Mouse (Mus musculus): ENCODE measurements around the gene Rag2. TPM values are rescaled to one million over a fixed set of nuclear protein-coding genes. Genes with fewer than 3 reads are reported as not detected.

The Rag2 gene
- 0.02 and 0.92 TPM in 2 replicates for polyA plus RNA-seq (2012; ENCODE audit: insufficient read depth, low replicate concordance)

- Histone ChIP-seq H3K27me3 (replicated peaks) (no peaks in the 10 kb centered on the region), H3K4me1 (peaks cover 68% of the 10 kb centered on the region), H3K4me3 (replicated peaks) (no peak within 1 kb of the TSS), H3K9me3 (no peaks in the 10 kb centered on the region), H3K36me3 (replicated peaks; ENCODE audit: low read length) (no peaks in the 10 kb centered on the region)
- TF ChIP-seq GATA1 (IDR thresholded peaks at IDR 0.05; ENCODE audit: borderline replicate concordance, low read length): no peak
- TF ChIP-seq FLI1 (IDR thresholded peaks at IDR 0.05; ENCODE audit: low read length): no peak
These were observed at the start of gene Rag2 for GRCm38 (mm10) chr2:101624526-101624925. TSS of gene Rag2 (plus strand) at chr2:101624718.

- no peaks in the 10 kb centered on the region for H3K9me3 ChIP-seq
- H3K4me3 ChIP-seq (replicated peaks): no peak overlapping the region
- no peaks in the 10 kb centered on the region for H3K36me3 ChIP-seq (replicated peaks; ENCODE audit: low read length)
- no peak for TF ChIP-seq GATA1 (IDR thresholded peaks at IDR 0.05; ENCODE audit: borderline replicate concordance, low read length)
- no peak for TF ChIP-seq FLI1 (IDR thresholded peaks at IDR 0.05; ENCODE audit: low read length)
- H3K4me1 ChIP-seq: peaks cover 7% of the 10 kb centered on the region
- no peaks in the 10 kb centered on the region for H3K27me3 ChIP-seq (replicated peaks)
These were observed 47.3 kb upstream of the Rag2 start for GRCm38 (mm10) chr2:101577243-101577642.

- Histone ChIP-seq H3K36me3 (replicated peaks; ENCODE audit: low read length) (peaks cover 5% of the 10 kb centered on the region), H3K4me1 (peaks cover 14% of the 10 kb centered on the region), H3K9me3 (no peaks in the 10 kb centered on the region), H3K4me3 (replicated peaks) (no peak overlapping the region), H3K27me3 (replicated peaks) (no peaks in the 10 kb centered on the region)
- TF ChIP-seq GATA1 (IDR thresholded peaks at IDR 0.05; ENCODE audit: borderline replicate concordance, low read length) (no peak), FLI1 (IDR thresholded peaks at IDR 0.05; ENCODE audit: low read length) (no peak)
These were observed 44.5 kb upstream of the Rag2 start for GRCm38 (mm10) chr2:101580027-101580426.

GRCm38 (mm10) chr2:101580428-101580827 lies 44.1 kb upstream of the Rag2 start:
- Histone ChIP-seq H3K4me1 (peaks cover 18% of the 10 kb centered on the region), H3K36me3 (replicated peaks; ENCODE audit: low read length) (peaks cover 8% of the 10 kb centered on the region), H3K9me3 (no peaks in the 10 kb centered on the region), H3K4me3 (replicated peaks) (no peak overlapping the region), H3K27me3 (replicated peaks) (no peaks in the 10 kb centered on the region)
- TF ChIP-seq GATA1 (IDR thresholded peaks at IDR 0.05; ENCODE audit: borderline replicate concordance, low read length) (no peak), FLI1 (IDR thresholded peaks at IDR 0.05; ENCODE audit: low read length) (no peak)

- Histone ChIP-seq H3K4me3 (replicated peaks) (no peak overlapping the region), H3K36me3 (replicated peaks; ENCODE audit: low read length) (peaks cover 8% of the 10 kb centered on the region), H3K27me3 (replicated peaks) (no peaks in the 10 kb centered on the region), H3K9me3 (no peaks in the 10 kb centered on the region), H3K4me1 (peaks cover 18% of the 10 kb centered on the region)
- TF ChIP-seq GATA1 (IDR thresholded peaks at IDR 0.05; ENCODE audit: borderline replicate concordance, low read length) (no peak), FLI1 (IDR thresholded peaks at IDR 0.05; ENCODE audit: low read length) (no peak)
These were observed 43.5 kb upstream of the Rag2 start for GRCm38 (mm10) chr2:101580977-101581376.

- Histone ChIP-seq H3K27me3 (replicated peaks) (no peaks in the 10 kb centered on the region), H3K9me3 (no peaks in the 10 kb centered on the region)
These were observed 43.1 kb upstream of the Rag2 start for GRCm38 (mm10) chr2:101581418-101581817.

GRCm38 (mm10) chr2:101591356-101591755 lies 33.2 kb upstream of the Rag2 start:
- no peak for TF ChIP-seq GATA1 (IDR thresholded peaks at IDR 0.05; ENCODE audit: borderline replicate concordance, low read length)
- TF ChIP-seq FLI1 (IDR thresholded peaks at IDR 0.05; ENCODE audit: low read length): no peak
- Histone ChIP-seq H3K36me3 (replicated peaks; ENCODE audit: low read length) (no peaks in the 10 kb centered on the region), H3K4me3 (replicated peaks) (no peak overlapping the region), H3K9me3 (0 out of 2 replicates have a peak, but pooled peaks cover 3% of the 10 kb centered on the region), H3K4me1 (no peaks in the 10 kb centered on the region), H3K27me3 (replicated peaks) (no peaks in the 10 kb centered on the region)

More at GRCm38 (mm10) chr2:101581418-101581817, 43.1 kb upstream of the Rag2 start:
- Histone ChIP-seq H3K36me3 (replicated peaks; ENCODE audit: low read length) (peaks cover 8% of the 10 kb centered on the region), H3K4me1 (peaks cover 18% of the 10 kb centered on the region), H3K4me3 (replicated peaks) (no peak overlapping the region)
- TF ChIP-seq GATA1 (IDR thresholded peaks at IDR 0.05; ENCODE audit: borderline replicate concordance, low read length) (no peak), FLI1 (IDR thresholded peaks at IDR 0.05; ENCODE audit: low read length) (no peak)

- TF ChIP-seq GATA1 (IDR thresholded peaks at IDR 0.05; ENCODE audit: borderline replicate concordance, low read length): no peak
- no peak for TF ChIP-seq FLI1 (IDR thresholded peaks at IDR 0.05; ENCODE audit: low read length)
- H3K9me3 ChIP-seq: 0 out of 2 replicates have a peak, but pooled peaks cover 3% of the 10 kb centered on the region
- H3K36me3 ChIP-seq (replicated peaks; ENCODE audit: low read length): no peaks in the 10 kb centered on the region
- no peaks in the 10 kb centered on the region for H3K27me3 ChIP-seq (replicated peaks)
- no peaks in the 10 kb centered on the region for H3K4me1 ChIP-seq
- no peak overlapping the region for H3K4me3 ChIP-seq (replicated peaks)
These were observed 32.3 kb upstream of the Rag2 start for GRCm38 (mm10) chr2:101592023-101592841.

GRCm38 (mm10) chr2:101592886-101593285 lies 31.6 kb upstream of the Rag2 start:
- Histone ChIP-seq H3K4me1 (no peaks in the 10 kb centered on the region), H3K27me3 (replicated peaks) (no peaks in the 10 kb centered on the region)
- TF ChIP-seq GATA1 (IDR thresholded peaks at IDR 0.05; ENCODE audit: borderline replicate concordance, low read length) (no peak), FLI1 (IDR thresholded peaks at IDR 0.05; ENCODE audit: low read length) (no peak)

GRCm38 (mm10) chr2:101594681-101595080 lies 29.8 kb upstream of the Rag2 start:
- no peak overlapping the region for H3K4me3 ChIP-seq (replicated peaks)
- H3K27me3 ChIP-seq (replicated peaks): no peaks in the 10 kb centered on the region
- H3K9me3 ChIP-seq: no peaks in the 10 kb centered on the region
- no peaks in the 10 kb centered on the region for H3K4me1 ChIP-seq
- no peaks in the 10 kb centered on the region for H3K36me3 ChIP-seq (replicated peaks; ENCODE audit: low read length)
- TF ChIP-seq FLI1 (IDR thresholded peaks at IDR 0.05; ENCODE audit: low read length) (no peak), GATA1 (IDR thresholded peaks at IDR 0.05; ENCODE audit: borderline replicate concordance, low read length) (no peak)

More at GRCm38 (mm10) chr2:101592886-101593285, 31.6 kb upstream of the Rag2 start:
- Histone ChIP-seq H3K9me3 (0 out of 2 replicates have a peak, but pooled peaks cover 3% of the 10 kb centered on the region), H3K36me3 (replicated peaks; ENCODE audit: low read length) (no peaks in the 10 kb centered on the region), H3K4me3 (replicated peaks) (no peak overlapping the region)
